22 mouse cellular contexts compared by ENCODE assay signal in genomic region chr7:100433295-100433694, GRCm38 (mm10). TPM values are rescaled to one million over a fixed set of nuclear protein-coding genes. Genes with fewer than 3 reads are reported as not detected.
"Had no signal": no experiment of that assay in that cellular context is flagged by ENCODE, and none has a peak within 500 bp of the region (broad histone marks: within the 10 kb centered on the region; RNA-seq: fewer than 3 reads in every experiment).

No protein-coding gene starts in this region.

- H3K4me1 ChIP-seq: midbrain, embryonic 13.5 days; midbrain, embryonic 15.5 days; neural tube, embryonic 12.5 days had no signal

- H3K4me2 ChIP-seq: lung, embryonic 15.5 days; midbrain, embryonic 11.5 days; midbrain, embryonic 13.5 days; midbrain, embryonic 15.5 days; neural tube, embryonic 12.5 days had no signal

- ATAC-seq: liver, postnatal 0 days; lung, postnatal 0 days; midbrain, embryonic 13.5 days; midbrain, embryonic 15.5 days had no signal

- H3K27me3 ChIP-seq: lung, embryonic 15.5 days; megakaryocyte, embryonic 14.5 days; midbrain, embryonic 13.5 days; midbrain, embryonic 15.5 days; neural tube, embryonic 12.5 days had no signal

- H3K27ac ChIP-seq: lung, embryonic 15.5 days; macrophage; midbrain, embryonic 13.5 days; midbrain, embryonic 15.5 days; neural tube, embryonic 12.5 days had no signal

- DNase-seq: liver, postnatal 0 days; lung, adult 2 months; lung, postnatal 14 days; lung, postnatal 36 days; retina, postnatal 1 day; right cerebral cortex, adult 18-20 months; right cerebral cortex, postnatal 25 days; right cerebral cortex, postnatal 4 days; spleen, adult 18-20 months; thymus, adult 2 months; thymus, postnatal 25 days; thymus, postnatal 4 days had no signal

- H3K9ac ChIP-seq: liver, postnatal 0 days; lung, embryonic 15.5 days; midbrain, embryonic 13.5 days; midbrain, embryonic 15.5 days; neural tube, embryonic 12.5 days had no signal

- H3K4me3 ChIP-seq: lung, embryonic 15.5 days; megakaryocyte, embryonic 14.5 days; midbrain, embryonic 13.5 days; midbrain, embryonic 15.5 days; neural tube, embryonic 12.5 days had no signal

- H3K9me3 ChIP-seq: lung, embryonic 15.5 days; megakaryocyte, embryonic 14.5 days; midbrain, embryonic 13.5 days; midbrain, embryonic 15.5 days; neural tube, embryonic 12.5 days had no signal

RNA-seq across cellular contexts. Expression of gene Ucp3, which starts 39.5 kb away (rescaled TPM):
- polyA plus RNA-seq: macrophage; midbrain, embryonic 11.5 days; midbrain, embryonic 13.5 days; midbrain, embryonic 15.5 days; neural tube, embryonic 12.5 days; neural tube, embryonic 14.5 days; stomach, embryonic 14.5 days had no signal
